Mouse (Mus musculus) hematopoietic stem cell, adult 5-6 weeks (primary cell): ENCODE data around the gene Tbx2. TPM values are rescaled to one million over a fixed set of nuclear protein-coding genes. Genes with fewer than 3 reads are reported as not detected.

Experiments used
- ATAC-seq, 2 experiments: fragments of 125-278 bp in 1 of 2; replicated peaks in 1 of 2; 2 replicates each; pipeline ENCODE4 v1.8.0; 2016 to 2017; ENCODE audit warnings: inconsistent platforms in 2 of 2, mild to moderate bottlenecking in 2 of 2, moderate number of reproducible peaks in 2 of 2, low read depth in 1 of 2, moderate TSS enrichment in 1 of 2; ENCODE audit not compliant: low FRiP score in 2 of 2, poor library complexity in 2 of 2, severe bottlenecking in 2 of 2, insufficient read depth in 1 of 2, low TSS enrichment in 1 of 2
- total RNA-seq: library from RNA; stranded (forward); fragments of 172-1452, 232-1000 nt; gene quantifications from 2 replicates; pipeline ENCODE4 v1.2.3, GENCODE M21; 2017

Gene Tbx2
- total RNA-seq, 1 experiment from 2014 or later, result 0.15 TPM

GRCm38 (mm10) chr11:85820959-85821358 is 11.4 kb upstream of the Tbx2 start:
- ATAC-seq, result no peak

- no peak for ATAC-seq
Measured at GRCm38 (mm10) chr11:85821659-85822058, 10.7 kb upstream of the Tbx2 start.

- ATAC-seq, result peak; percentile 70 to 74; a peak in 3 of 4 replicates
Measured at GRCm38 (mm10) chr11:85823181-85823580, 9.2 kb upstream of the Tbx2 start.

- no peak for ATAC-seq
Measured at GRCm38 (mm10) chr11:85823794-85824193, 8.6 kb upstream of the Tbx2 start.

- ATAC-seq, result no peak
Measured at GRCm38 (mm10) chr11:85825031-85825430, 7.3 kb upstream of the Tbx2 start.

GRCm38 (mm10) chr11:85825823-85826222 is 6.5 kb upstream of the Tbx2 start:
- ATAC-seq, result no peak

- ATAC-seq, result no peak
Measured at GRCm38 (mm10) chr11:85827342-85827741, 5.0 kb upstream of the Tbx2 start.

- peak; percentile 4 to 31; a peak in 1 of 4 replicates for ATAC-seq
Measured at GRCm38 (mm10) chr11:85828691-85829519, 3.4 kb upstream of the Tbx2 start.

GRCm38 (mm10) chr11:85829520-85830440 is 2.6 kb upstream of the Tbx2 start:
- ATAC-seq, result no peak

GRCm38 (mm10) chr11:85830901-85831341 is 1.4 kb upstream of the Tbx2 start:
- ATAC-seq, result peak in 1 of 2 experiments; percentile 13; a peak in 1 of 4 replicates

- no peak for ATAC-seq
Measured at GRCm38 (mm10) chr11:85831656-85832230, 608 bp upstream of the Tbx2 start.

GRCm38 (mm10) chr11:85833081-85833521 is 750 bp downstream of the Tbx2 start:
- no peak for ATAC-seq

GRCm38 (mm10) chr11:85833761-85834385 is 1.5 kb downstream of the Tbx2 start:
- ATAC-seq, result no peak

- no peak for ATAC-seq
Measured at GRCm38 (mm10) chr11:85834386-85834931, 2.1 kb downstream of the Tbx2 start.

GRCm38 (mm10) chr11:85835001-85835752 is 2.8 kb downstream of the Tbx2 start:
- no peak for ATAC-seq

- ATAC-seq, result no peak
Measured at GRCm38 (mm10) chr11:85835753-85836522, 3.6 kb downstream of the Tbx2 start.
